Mouse (Mus musculus) cerebellum, adult 2 months (tissue): ENCODE results near the gene Rcor1.

Experiments
- CTCF ChIP-seq: fragments of 200-500 bp; IDR thresholded peaks from 2 replicates; pipeline ENCODE4 v1.5.1; 2011; ENCODE audit warnings: low read depth, mild to moderate bottlenecking, control low read depth, low read length, moderate library complexity, borderline replicate concordance; ENCODE audit not compliant: insufficient read depth
- POLR2A ChIP-seq: fragments of 200-500 bp; IDR thresholded peaks from 2 replicates; pipeline ENCODE4 v1.6.1; 2011; ENCODE audit warnings: low read length, control low read depth, borderline replicate concordance; ENCODE audit not compliant: insufficient read depth

DNA sequence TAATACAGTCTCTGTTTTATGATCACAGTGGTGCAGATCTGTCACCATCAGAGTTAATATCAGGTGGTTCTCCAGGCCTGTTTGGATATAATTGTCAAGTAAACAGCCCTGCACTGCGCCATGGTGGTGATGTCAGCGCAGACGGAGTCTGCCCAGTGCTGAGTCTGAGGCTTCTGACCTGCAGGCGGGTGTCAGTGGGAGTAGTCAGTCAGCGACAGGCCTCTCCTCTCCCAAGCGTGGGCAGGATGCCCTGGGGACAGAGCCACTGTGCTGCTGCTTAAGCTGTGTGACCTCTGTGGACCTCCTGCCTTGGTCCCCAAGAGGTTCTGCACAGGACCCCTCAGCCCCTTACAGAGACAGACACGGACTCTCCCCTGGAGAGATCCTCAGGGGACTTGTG lies 50.0 kb downstream of the Rcor1 start:
- TF ChIP-seq CTCF = no peak
- no peak for TF ChIP-seq POLR2A
